Mouse (Mus musculus) thymus, postnatal 14 days (tissue): ENCODE results near the gene Ttll1.

Experiments
- DNase-seq: peaks from one replicate; pipeline ENCODE4 v3.0.0; 2021

The Ttll1 gene

GRCm38 (mm10) chr15:83454419-83454818 is 56.3 kb downstream of the Ttll1 start:
- no peak for DNase-seq

GRCm38 (mm10) chr15:83453879-83454278 is 56.8 kb downstream of the Ttll1 start:
- no peak for DNase-seq

GRCm38 (mm10) chr15:83452219-83452760 is 58.4 kb downstream of the Ttll1 start:
- DNase-seq = no peak

- DNase-seq = no peak
Observed at GRCm38 (mm10) chr15:83451621-83452210, 59.0 kb downstream of the Ttll1 start.

GRCm38 (mm10) chr15:83450007-83450406 is 60.7 kb downstream of the Ttll1 start:
- no peak for DNase-seq

GRCm38 (mm10) chr15:83448646-83449045 is 62.0 kb downstream of the Ttll1 start:
- DNase-seq = no peak

- no peak for DNase-seq
Observed at GRCm38 (mm10) chr15:83447791-83448544, 62.7 kb downstream of the Ttll1 start.

- DNase-seq = no peak
Observed at GRCm38 (mm10) chr15:83445908-83446307, 64.8 kb downstream of the Ttll1 start.

- no peak for DNase-seq
Observed at GRCm38 (mm10) chr15:83445383-83445782, 65.3 kb downstream of the Ttll1 start.

GRCm38 (mm10) chr15:83444425-83444824 is 66.3 kb downstream of the Ttll1 start:
- no peak for DNase-seq

- no peak for DNase-seq
Observed at GRCm38 (mm10) chr15:83442495-83443037, 68.1 kb downstream of the Ttll1 start.

GRCm38 (mm10) chr15:83440726-83441125 is 70.0 kb downstream of the Ttll1 start:
- DNase-seq = no peak

- no peak for DNase-seq
Observed at GRCm38 (mm10) chr15:83436541-83436940, 74.2 kb downstream of the Ttll1 start.

GRCm38 (mm10) chr15:83435324-83436090 is 75.2 kb downstream of the Ttll1 start:
- no peak for DNase-seq

- no peak for DNase-seq
Observed at GRCm38 (mm10) chr15:83434692-83435091, 76.0 kb downstream of the Ttll1 start.
